Mouse (Mus musculus): ENCODE results near the gene Sdha. TPM values are rescaled to one million over a fixed set of nuclear protein-coding genes. Genes with fewer than 3 reads are reported as not detected.

Sdha gene
- total RNA-seq (2014; fragmentation: Nextera tagmentation) (126 and 132 TPM in 2 replicates), total RNA-seq (2017) (219 and 260 TPM in 2 replicates), polyA plus RNA-seq (2012) (45.0 and 58.9 TPM in 2 replicates)

GRCm38 (mm10) chr13:74349566-74350434 lies at the start of gene Sdha, which contains the start of gene Ccdc127:
Gene Sdha (minus strand): TSS chr13:74350280.
Gene Ccdc127 (plus strand): TSS chr13:74350309.
- TF ChIP-seq POLR2AphosphoS5 (IDR thresholded peaks at IDR 0.05; ENCODE audit: insufficient replicate concordance, low read depth, low read length): no peak
- no peak for TF ChIP-seq GATA2 (IDR thresholded peaks at IDR 0.05; ENCODE audit: borderline replicate concordance, low read depth, low read length)
- TF ChIP-seq CTCF (IDR thresholded peaks at IDR 0.05; ENCODE audit: low read depth, low read length): no peak
- no peak for TF ChIP-seq TAL1 (conservative IDR thresholded peaks at IDR 0.05; ENCODE audit: low read depth, low read length)
- TF ChIP-seq GATA1 (IDR thresholded peaks at IDR 0.05; ENCODE audit: borderline replicate concordance, low read length): no peak
- Histone ChIP-seq H3K36me3 (replicated peaks) (peaks cover 31% of the 10 kb centered on the region), H3K9me3 (replicated peaks) (no peaks in the 10 kb centered on the region), H3K27me3 (ENCODE audit: insufficient read depth, low read length) (no peaks in the 10 kb centered on the region), H3K4me3 (ENCODE audit: low read depth, low read length) (peak within 1 kb of the TSS; percentile 76), H3K4me1 (ENCODE audit: insufficient read depth, low read depth, low read length) (peaks cover 16% of the 10 kb centered on the region)
- DNase-seq (ENCODE audit: low spot score): peak; percentile 88
- peak; percentile 85 for ATAC-seq (ENCODE audit: extremely low read depth, insufficient number of reproducible peaks, low FRiP score, poor library complexity, severe bottlenecking)

DNA sequence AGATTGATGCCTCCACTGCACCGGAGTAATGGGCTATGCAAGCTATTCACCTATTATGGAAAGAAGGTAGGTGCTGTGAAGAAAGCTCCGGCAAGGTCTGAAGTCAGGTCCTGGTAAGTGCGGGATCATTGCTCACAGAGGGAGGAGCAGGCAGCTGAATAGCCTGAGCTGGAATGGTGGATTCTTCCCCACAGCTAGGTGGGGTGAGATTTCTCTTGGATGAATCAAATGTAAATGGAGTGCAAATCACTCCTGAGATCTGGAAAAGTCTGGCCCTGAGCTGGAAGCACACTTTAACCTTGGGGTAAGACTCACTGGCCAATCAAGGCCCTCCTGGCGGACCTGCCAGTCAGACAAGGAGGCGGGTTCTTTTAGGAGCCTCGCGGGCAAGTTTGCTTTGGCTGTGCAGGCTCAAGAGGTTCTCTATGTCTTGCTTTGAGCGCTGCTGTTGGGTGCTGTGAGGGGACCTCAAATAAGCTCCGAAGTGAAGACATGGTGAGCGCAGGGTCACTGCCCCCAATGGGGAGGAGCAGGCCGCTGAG lies 49.3 kb upstream of the Sdha start, which contains the start of gene Ftl1-ps1:
Gene Ftl1-ps1 (plus strand): TSS at position 397 of the 542 bp plus-strand sequence.
- no peak for ATAC-seq (ENCODE audit: extremely low read depth, insufficient number of reproducible peaks, low FRiP score, poor library complexity, severe bottlenecking)
- H3K9me3 ChIP-seq (replicated peaks): no peaks in the 10 kb centered on the region
- H3K4me1 ChIP-seq (ENCODE audit: insufficient read depth, low read depth, low read length): no peaks in the 10 kb centered on the region
- H3K4me3 ChIP-seq (ENCODE audit: low read depth, low read length): no peak within 1 kb of the TSS
- no peaks in the 10 kb centered on the region for H3K36me3 ChIP-seq (replicated peaks)
- no peak for DNase-seq (ENCODE audit: low spot score)
- TF ChIP-seq GATA2 (IDR thresholded peaks at IDR 0.05; ENCODE audit: borderline replicate concordance, low read depth, low read length): no peak
- no peak for TF ChIP-seq CTCF (IDR thresholded peaks at IDR 0.05; ENCODE audit: low read depth, low read length)
- TF ChIP-seq GATA1 (IDR thresholded peaks at IDR 0.05; ENCODE audit: borderline replicate concordance, low read length): no peak
- no peak for TF ChIP-seq TAL1 (conservative IDR thresholded peaks at IDR 0.05; ENCODE audit: low read depth, low read length)
- TF ChIP-seq POLR2AphosphoS5 (IDR thresholded peaks at IDR 0.05; ENCODE audit: insufficient replicate concordance, low read depth, low read length): no peak
- H3K27me3 ChIP-seq (ENCODE audit: insufficient read depth, low read length): peaks cover 9% of the 10 kb centered on the region

DNA sequence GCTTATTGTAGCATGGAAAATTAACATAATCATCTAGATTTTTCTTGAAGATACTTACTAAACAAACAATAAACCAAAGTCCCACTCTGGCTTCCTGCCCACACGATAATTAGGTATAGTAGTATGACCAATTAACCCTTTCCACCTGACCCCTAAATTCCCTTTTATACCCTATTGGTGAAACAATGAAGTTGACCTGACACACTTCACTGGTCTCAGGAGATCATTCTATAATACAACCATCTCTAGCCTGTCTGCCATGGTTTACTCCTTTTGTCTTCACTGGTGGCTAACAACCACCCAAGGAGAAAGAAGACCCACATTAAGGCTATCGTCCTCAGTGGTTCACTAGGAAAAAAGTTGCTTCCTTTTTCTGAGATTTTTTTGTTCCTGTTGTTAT lies 41.1 kb upstream of the Sdha start:
- Histone ChIP-seq H3K27me3 (ENCODE audit: insufficient read depth, low read length) (peaks cover 3% of the 10 kb centered on the region; the same call in 1 of the 2 replicates), H3K9me3 (replicated peaks) (no peaks in the 10 kb centered on the region), H3K4me3 (ENCODE audit: low read depth, low read length) (no peak overlapping the region), H3K36me3 (replicated peaks) (no peaks in the 10 kb centered on the region), H3K4me1 (ENCODE audit: insufficient read depth, low read depth, low read length) (no peaks in the 10 kb centered on the region; the same call in none of the 2 replicates)
- no peak for TF ChIP-seq CTCF (IDR thresholded peaks at IDR 0.05; ENCODE audit: low read depth, low read length)
- TF ChIP-seq GATA2 (IDR thresholded peaks at IDR 0.05; ENCODE audit: borderline replicate concordance, low read depth, low read length): no peak
- TF ChIP-seq TAL1 (conservative IDR thresholded peaks at IDR 0.05; ENCODE audit: low read depth, low read length): no peak
- no peak for TF ChIP-seq GATA1 (IDR thresholded peaks at IDR 0.05; ENCODE audit: borderline replicate concordance, low read length)
- TF ChIP-seq POLR2AphosphoS5 (IDR thresholded peaks at IDR 0.05; ENCODE audit: insufficient replicate concordance, low read depth, low read length): no peak
- ATAC-seq (ENCODE audit: extremely low read depth, insufficient number of reproducible peaks, low FRiP score, poor library complexity, severe bottlenecking) (no peak), DNase-seq (ENCODE audit: low spot score) (no peak)

GRCm38 (mm10) chr13:74390371-74390990 lies 40.4 kb upstream of the Sdha start, which contains the start of gene Zfp72:
Gene Zfp72 (minus strand): TSS chr13:74390836.
- Histone ChIP-seq H3K27me3 (ENCODE audit: insufficient read depth, low read length) (peaks cover 3% of the 10 kb centered on the region; the same call in 1 of the 2 replicates), H3K4me1 (ENCODE audit: insufficient read depth, low read depth, low read length) (no peaks in the 10 kb centered on the region; the same call in none of the 2 replicates), H3K36me3 (replicated peaks) (no peaks in the 10 kb centered on the region), H3K4me3 (ENCODE audit: low read depth, low read length) (peak within 1 kb of the TSS; percentile 67), H3K9me3 (replicated peaks) (no peaks in the 10 kb centered on the region)
- ATAC-seq (ENCODE audit: extremely low read depth, insufficient number of reproducible peaks, low FRiP score, poor library complexity, severe bottlenecking) (peak; percentile 73), DNase-seq (ENCODE audit: low spot score) (peak; percentile 6)
- TF ChIP-seq GATA2 (IDR thresholded peaks at IDR 0.05; ENCODE audit: borderline replicate concordance, low read depth, low read length): no peak
- no peak for TF ChIP-seq CTCF (IDR thresholded peaks at IDR 0.05; ENCODE audit: low read depth, low read length)
- TF ChIP-seq TAL1 (conservative IDR thresholded peaks at IDR 0.05; ENCODE audit: low read depth, low read length): no peak
- TF ChIP-seq POLR2AphosphoS5 (IDR thresholded peaks at IDR 0.05; ENCODE audit: insufficient replicate concordance, low read depth, low read length): no peak
- TF ChIP-seq GATA1 (IDR thresholded peaks at IDR 0.05; ENCODE audit: borderline replicate concordance, low read length): no peak

DNA sequence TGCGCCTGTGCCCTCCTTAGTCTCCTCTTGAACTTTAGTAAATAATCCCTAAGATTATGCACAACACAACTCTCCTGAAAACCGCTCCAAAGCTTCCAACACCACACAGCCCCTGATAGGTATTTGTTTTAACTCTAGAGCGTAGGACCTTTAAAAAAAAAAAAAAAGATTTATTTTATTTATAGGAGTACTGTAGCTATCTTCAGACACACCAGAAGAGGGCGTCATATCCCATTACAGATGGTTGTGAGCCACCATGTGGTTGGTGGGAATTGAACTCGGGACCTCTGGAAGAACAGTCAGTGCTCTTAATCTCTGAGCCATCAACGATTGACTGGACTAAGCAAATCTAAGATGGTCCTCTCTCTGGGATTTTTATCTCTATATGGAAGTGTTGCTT lies 39.6 kb upstream of the Sdha start:
- no peak for DNase-seq (ENCODE audit: low spot score)
- ATAC-seq (ENCODE audit: extremely low read depth, insufficient number of reproducible peaks, low FRiP score, poor library complexity, severe bottlenecking): no peak
- Histone ChIP-seq H3K4me1 (ENCODE audit: insufficient read depth, low read depth, low read length) (no peaks in the 10 kb centered on the region; the same call in none of the 2 replicates), H3K27me3 (ENCODE audit: insufficient read depth, low read length) (no peaks in the 10 kb centered on the region), H3K36me3 (replicated peaks) (no peaks in the 10 kb centered on the region), H3K9me3 (replicated peaks) (no peaks in the 10 kb centered on the region), H3K4me3 (ENCODE audit: low read depth, low read length) (no peak overlapping the region)
- TF ChIP-seq TAL1 (conservative IDR thresholded peaks at IDR 0.05; ENCODE audit: low read depth, low read length) (no peak), CTCF (IDR thresholded peaks at IDR 0.05; ENCODE audit: low read depth, low read length) (no peak), GATA2 (IDR thresholded peaks at IDR 0.05; ENCODE audit: borderline replicate concordance, low read depth, low read length) (no peak), POLR2AphosphoS5 (IDR thresholded peaks at IDR 0.05; ENCODE audit: insufficient replicate concordance, low read depth, low read length) (no peak), GATA1 (IDR thresholded peaks at IDR 0.05; ENCODE audit: borderline replicate concordance, low read length) (no peak)

Data from G1E (cell line).